Comparison of ENCODE assay signal across 8 mouse cellular contexts in the genomic region with DNA sequence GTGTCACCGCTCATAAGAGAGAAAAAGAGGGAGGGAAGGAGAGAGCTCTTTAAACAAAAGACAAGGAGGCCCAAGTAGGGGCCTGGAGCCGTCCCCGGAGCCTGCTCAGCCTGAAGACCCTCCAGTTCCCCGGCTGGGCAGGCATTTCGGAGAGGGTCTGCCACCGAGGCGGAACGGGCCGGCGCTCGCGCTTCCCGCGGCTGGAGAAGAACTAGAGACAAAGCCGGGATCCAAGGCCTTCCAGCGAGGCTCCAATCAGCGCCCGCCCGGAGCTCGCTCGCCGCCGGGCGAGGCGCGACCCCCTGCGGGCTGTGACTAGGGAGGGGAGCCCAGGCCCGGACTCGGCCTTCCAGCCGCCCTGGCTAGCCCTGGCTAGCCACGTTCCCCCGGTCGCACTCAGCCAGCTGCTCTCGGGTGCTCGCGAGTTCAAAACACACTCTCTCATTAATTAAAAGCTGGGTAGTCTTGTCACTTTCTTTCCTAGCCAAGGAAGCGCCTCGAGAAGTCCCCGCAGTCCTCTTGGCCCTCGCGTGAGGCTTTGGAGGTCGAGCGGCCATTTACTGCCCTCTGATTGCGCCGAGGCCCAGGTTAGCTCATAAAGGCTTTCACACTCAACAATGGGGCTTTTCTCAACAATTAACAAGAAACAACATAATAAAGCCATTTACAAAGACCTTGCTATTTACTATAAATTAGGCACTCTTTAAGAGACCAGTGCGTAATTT. TPM values are rescaled to one million over a fixed set of nuclear protein-coding genes. Genes with fewer than 3 reads are reported as not detected.
DNase-seq lines count a peak whose midpoint lies in the region; ATAC-seq lines count a peak whose summit lies in the region.

No protein-coding gene starts in this region.

- WGBS in limb, embryonic 13.5 days: 7% methylated on average over 46 of the region's 46 CpGs

- H3K4me3 ChIP-seq in limb, embryonic 13.5 days: peak overlapping the region; percentile 29

- H3K4me1 ChIP-seq in limb, embryonic 13.5 days: peaks cover 57% of the 10 kb centered on the region

- peak overlapping the region; percentile 65 for H3K4me2 ChIP-seq in limb, embryonic 13.5 days (replicated peaks)

- peak; percentile 45 for DNase-seq in adrenal gland, postnatal 10 days
- DNase-seq in adrenal gland, postnatal 25 days: no peak
- DNase-seq in right cerebral cortex, postnatal 14 days: peak; percentile 28
- DNase-seq in right cerebral cortex, postnatal 25 days: no peak
- DNase-seq in retina, embryonic 14.5 days (ENCODE audit: low spot score): peak; percentile 78
- no peak for DNase-seq in spleen, adult 12 weeks (ENCODE audit: low spot score)

- no peaks in the 10 kb centered on the region for H3K9me3 ChIP-seq in limb, embryonic 13.5 days

- 0 out of 2 replicates have a peak, but pooled peaks cover 3% of the 10 kb centered on the region for H3K36me3 ChIP-seq in limb, embryonic 13.5 days

- H3K27me3 ChIP-seq in limb, embryonic 13.5 days: no peaks in the 10 kb centered on the region

- 0 out of 2 replicates have a peak overlapping the region, but pooled peaks have one; percentile 49 for H3K27ac ChIP-seq in limb, embryonic 13.5 days

- peak; percentile 66 for ATAC-seq in limb, embryonic 13.5 days (ENCODE audit: low FRiP score, low read depth)
- ATAC-seq in frontal cortex, adult (ENCODE audit: low TSS enrichment): no peak

- peak overlapping the region; percentile 77 for H3K9ac ChIP-seq in limb, embryonic 13.5 days

RNA-seq across cellular contexts. Expression of a gene that starts 2.2 kb away (rescaled TPM):
- total RNA-seq in adrenal gland, postnatal 10 days (2021): 1 to 10 TPM; 2.3 to 6.1 TPM
- total RNA-seq in adrenal gland, postnatal 25 days (2021): 2.1 and 3.7 TPM in 2 replicates
- polyA plus RNA-seq in limb, embryonic 13.5 days (2015; fragmentation: Nextera tagmentation; extraction: Ambion mirVana): 15.3 and 19.4 TPM in 2 replicates

RNA-seq across cellular contexts. Expression of a gene that starts 9.1 kb away (rescaled TPM):
- 1 to 10 TPM; 3.5 to 4.9 TPM for total RNA-seq in adrenal gland, postnatal 10 days (2021)
- total RNA-seq in adrenal gland, postnatal 25 days (2021): 4.2 and 5.4 TPM in 2 replicates
- 12.2 and 14.9 TPM in 2 replicates for polyA plus RNA-seq in limb, embryonic 13.5 days (2015; fragmentation: Nextera tagmentation; extraction: Ambion mirVana)

RNA-seq across cellular contexts. Expression of a gene that starts 15.3 kb away (rescaled TPM):
- 10 to 100 TPM; 35.1 to 44.5 TPM for total RNA-seq in adrenal gland, postnatal 10 days (2021)
- 59.0 and 68.1 TPM in 2 replicates for total RNA-seq in adrenal gland, postnatal 25 days (2021)
- 68.1 and 72.2 TPM in 2 replicates for polyA plus RNA-seq in limb, embryonic 13.5 days (2015; fragmentation: Nextera tagmentation; extraction: Ambion mirVana)

RNA-seq across cellular contexts. Expression of a gene that starts 43.0 kb away (rescaled TPM):
- total RNA-seq in adrenal gland, postnatal 10 days (2021): not detected
- not detected in 2 replicates for total RNA-seq in adrenal gland, postnatal 25 days (2021)
- polyA plus RNA-seq in limb, embryonic 13.5 days (2015; fragmentation: Nextera tagmentation; extraction: Ambion mirVana): not detected in 2 replicates

Comparison
In these comparisons a context has a peak if more than half of its experiments do, and no peak if none do; other contexts are left out.
1. DNase-seq: peak in adrenal gland, postnatal 10 days (single experiment), right cerebral cortex, postnatal 14 days (single experiment) and retina, embryonic 14.5 days (single experiment); none in adrenal gland, postnatal 25 days (single experiment), right cerebral cortex, postnatal 25 days (single experiment) and spleen, adult 12 weeks (single experiment).